Mouse (Mus musculus) myocyte (in vitro differentiated cells): ENCODE measurements around the gene Angpt4.

Experiments
- CEBPB ChIP-seq: IDR thresholded peaks from 2 replicates; pipeline ENCODE4 v1.6.1; 2011; ENCODE audit warnings: mild to moderate bottlenecking, moderate library complexity; ENCODE audit not compliant: poor library complexity, insufficient read depth, severe bottlenecking
- MAX ChIP-seq: IDR thresholded peaks from one replicate; pipeline ENCODE4 v1.6.1; 2011; ENCODE audit warnings: low read depth, mild to moderate bottlenecking, control low read depth
- MYOD1 ChIP-seq, 3 experiments: IDR thresholded peaks; one replicate each; pipeline ENCODE4 v1.6.1; 2011; ENCODE audit warnings: control low read depth in 2 of 3, low read depth in 2 of 3, mild to moderate bottlenecking in 2 of 3, moderate library complexity in 1 of 3; ENCODE audit not compliant: insufficient read length in 2 of 3, control insufficient read depth in 1 of 3
- MYOG ChIP-seq, 3 experiments: IDR thresholded peaks; one replicate each; pipeline ENCODE4 v1.6.1; 2011; ENCODE audit warnings: control low read depth in 2 of 3, low read depth in 2 of 3, mild to moderate bottlenecking in 2 of 3; ENCODE audit not compliant: insufficient read length in 2 of 3, control insufficient read depth in 1 of 3, insufficient read depth in 1 of 3
- POLR2A ChIP-seq: IDR thresholded peaks from one replicate; pipeline ENCODE4 v1.6.1; 2011; ENCODE audit warnings: low read depth, mild to moderate bottlenecking, control low read depth, moderate library complexity; ENCODE audit not compliant: insufficient read length
- POLR2AphosphoS2 ChIP-seq: IDR thresholded peaks from one replicate; pipeline ENCODE4 v1.6.1; 2011; ENCODE audit warnings: low read depth, control low read depth; ENCODE audit not compliant: insufficient read length
- TCF3 ChIP-seq: IDR thresholded peaks from one replicate; pipeline ENCODE4 v1.6.1; 2011; ENCODE audit warnings: low read depth, control low read depth; ENCODE audit not compliant: insufficient read length
- USF1 ChIP-seq: IDR thresholded peaks from one replicate; pipeline ENCODE4 v1.6.1; 2011; ENCODE audit warnings: low read depth, mild to moderate bottlenecking, control low read depth, moderate library complexity

GRCm38 (mm10) chr2:151976067-151976466 is 65.1 kb downstream of the Angpt4 start:
- no peak for TF ChIP-seq POLR2A
- no peak for TF ChIP-seq MAX
- TF ChIP-seq USF1 = no peak
- TF ChIP-seq MYOG (IDR thresholded peaks at IDR 0.05; ENCODE audit: control insufficient read depth in 1 of 3, insufficient read depth in 1 of 3, insufficient read length in 2 of 3, low read depth in 2 of 3) = no peak
- no peak for TF ChIP-seq MYOD1 (IDR thresholded peaks at IDR 0.05; ENCODE audit: control insufficient read depth in 1 of 3, insufficient read length in 2 of 3, low read depth in 2 of 3)
- no peak for TF ChIP-seq TCF3
- no peak for TF ChIP-seq POLR2AphosphoS2
- TF ChIP-seq CEBPB = no peak
